Mouse (Mus musculus) megakaryocyte, adult 5-6 weeks (primary cell): ENCODE data around the gene Abhd17c. TPM values are rescaled to one million over a fixed set of nuclear protein-coding genes. Genes with fewer than 3 reads are reported as not detected.
A peak's percentile ranks its signal among the peaks of the same experiment; 100 is the strongest.
"Not testable (repeated sequence)": the region's sequence is repeated elsewhere in the genome, so short reads cannot be mapped to it uniquely, and the experiment has no call there.

Experiments used
- ATAC-seq: 2 replicates; pipeline ENCODE4 v1.8.0; 2016; ENCODE audit warnings: mild to moderate bottlenecking, inconsistent platforms; ENCODE audit not compliant: poor library complexity, severe bottlenecking
- total RNA-seq, 2 experiments: library from RNA; stranded (forward) in 1 of 2; stranded (reverse) in 1 of 2; fragments of 153-499, 151-499 nt in 1 of 2; fragments of 221-1000, 200-1000 nt in 1 of 2; gene quantifications; 2 replicates each; pipeline versions ENCODE4 v1.2.3 to v1.2.4; 2015 to 2017

The Abhd17c gene
- total RNA-seq, 2 experiments from 2014 or later, result 14.8 to 23.1 TPM

GRCm38 (mm10) chr7:84153821-84154220, 2.1 kb upstream of the Abhd17c start:
- no peak for ATAC-seq

GRCm38 (mm10) chr7:84152821-84153220, 1.1 kb upstream of the Abhd17c start:
- no peak for ATAC-seq

DNA sequence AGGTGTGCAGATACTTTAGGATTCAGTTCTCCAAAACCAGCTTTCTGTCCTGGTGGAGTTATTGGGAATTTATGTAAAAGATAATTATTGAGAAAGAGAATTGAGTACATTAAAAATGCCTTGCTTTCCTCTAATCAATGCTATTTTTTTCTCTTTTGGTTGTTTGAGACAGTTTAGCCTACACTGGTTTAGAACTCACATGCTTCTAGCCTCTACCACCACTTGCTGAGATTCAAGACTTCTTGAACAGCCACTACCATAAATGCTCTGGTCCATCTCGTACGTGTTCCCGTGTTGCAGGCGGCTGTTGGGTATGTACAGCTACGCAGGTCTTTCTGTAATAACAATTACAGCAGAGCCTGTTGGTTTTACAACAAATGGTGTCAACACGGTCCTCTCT, 681 bp upstream of the Abhd17c start:
- ATAC-seq, result no peak

GRCm38 (mm10) chr7:84151960-84152334, 254 bp upstream of the Abhd17c start:
- peak; percentile 91 for ATAC-seq

- peak; percentile 33 for ATAC-seq
Measured at GRCm38 (mm10) chr7:84150361-84151000, 1.2 kb downstream of the Abhd17c start.

DNA sequence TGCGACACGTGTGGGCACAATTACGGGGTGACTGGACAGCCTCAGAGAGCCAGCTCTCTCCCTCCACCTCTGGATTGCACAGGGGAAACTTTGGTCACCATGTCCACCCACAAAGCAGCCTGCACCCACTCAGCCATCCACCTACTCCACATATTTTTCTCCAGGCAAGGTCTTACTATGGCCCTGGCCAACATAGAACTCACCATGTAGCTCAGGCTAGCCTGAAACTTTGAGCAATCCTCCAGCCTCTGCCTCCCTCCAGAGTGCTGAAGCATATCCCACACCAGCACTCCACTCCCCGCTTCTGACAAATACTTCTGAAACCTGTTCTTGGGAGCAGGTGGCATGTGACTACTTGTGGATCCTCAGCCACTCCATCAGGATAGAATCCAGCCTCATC, 1.9 kb downstream of the Abhd17c start:
- no peak for ATAC-seq

DNA sequence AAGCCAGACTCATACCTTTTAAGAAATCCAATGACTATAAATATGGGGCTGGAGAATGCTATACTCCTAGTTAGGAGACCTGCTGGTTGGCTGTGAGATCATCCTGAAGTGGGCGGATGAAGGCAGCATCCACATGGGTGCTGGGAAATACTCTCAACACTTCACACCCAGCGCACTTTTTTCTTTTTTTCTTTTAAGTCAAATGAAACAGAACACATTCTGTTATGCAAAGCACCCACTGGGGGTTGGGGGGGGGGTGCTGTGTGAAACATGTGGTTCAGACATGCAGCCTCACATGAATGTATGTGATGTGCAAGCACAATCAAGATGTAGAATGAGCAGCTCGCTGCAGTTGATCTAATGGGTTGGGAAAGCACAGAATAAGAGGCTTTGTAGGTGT, 2.8 kb downstream of the Abhd17c start:
- no peak for ATAC-seq

DNA sequence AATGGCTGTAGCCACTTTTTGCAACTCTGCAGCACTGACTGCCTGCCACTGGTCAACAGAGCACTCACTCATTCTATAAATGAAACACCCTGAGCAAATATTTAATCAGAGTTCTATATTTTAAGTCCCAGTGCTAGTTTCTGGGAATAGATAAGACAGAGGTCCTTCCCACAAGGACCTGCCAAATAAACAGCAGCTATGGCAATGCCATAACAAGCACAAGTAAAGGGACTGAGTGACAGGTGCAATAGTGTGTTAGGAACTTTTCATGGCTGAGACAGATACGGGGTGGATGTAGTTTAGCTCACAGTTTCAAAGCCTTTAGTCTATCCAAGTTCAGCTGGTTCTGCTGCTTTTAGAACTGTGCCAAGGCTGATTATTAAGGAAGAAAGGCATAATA, 3.9 kb downstream of the Abhd17c start:
- ATAC-seq, result no peak

DNA sequence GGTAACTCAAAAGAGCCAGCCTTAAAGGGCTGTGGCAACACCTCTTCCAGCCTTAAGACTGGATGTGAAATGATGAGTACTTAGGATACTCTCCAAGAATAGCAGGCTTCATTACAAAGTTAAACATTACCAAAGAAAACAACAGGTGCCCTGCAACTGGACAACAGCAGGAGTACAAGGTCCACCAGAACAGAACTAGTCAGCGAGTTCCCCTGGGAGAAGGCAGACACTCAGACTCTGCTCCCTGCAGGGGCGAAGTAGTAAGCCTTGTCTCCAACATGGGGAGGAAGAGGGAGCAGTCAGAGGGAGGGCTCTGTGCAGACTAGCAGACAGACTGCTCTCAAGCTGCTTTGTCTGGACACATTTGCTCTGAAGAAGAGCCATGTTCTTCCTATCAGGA, 6.1 kb downstream of the Abhd17c start:
- ATAC-seq, result no peak

DNA sequence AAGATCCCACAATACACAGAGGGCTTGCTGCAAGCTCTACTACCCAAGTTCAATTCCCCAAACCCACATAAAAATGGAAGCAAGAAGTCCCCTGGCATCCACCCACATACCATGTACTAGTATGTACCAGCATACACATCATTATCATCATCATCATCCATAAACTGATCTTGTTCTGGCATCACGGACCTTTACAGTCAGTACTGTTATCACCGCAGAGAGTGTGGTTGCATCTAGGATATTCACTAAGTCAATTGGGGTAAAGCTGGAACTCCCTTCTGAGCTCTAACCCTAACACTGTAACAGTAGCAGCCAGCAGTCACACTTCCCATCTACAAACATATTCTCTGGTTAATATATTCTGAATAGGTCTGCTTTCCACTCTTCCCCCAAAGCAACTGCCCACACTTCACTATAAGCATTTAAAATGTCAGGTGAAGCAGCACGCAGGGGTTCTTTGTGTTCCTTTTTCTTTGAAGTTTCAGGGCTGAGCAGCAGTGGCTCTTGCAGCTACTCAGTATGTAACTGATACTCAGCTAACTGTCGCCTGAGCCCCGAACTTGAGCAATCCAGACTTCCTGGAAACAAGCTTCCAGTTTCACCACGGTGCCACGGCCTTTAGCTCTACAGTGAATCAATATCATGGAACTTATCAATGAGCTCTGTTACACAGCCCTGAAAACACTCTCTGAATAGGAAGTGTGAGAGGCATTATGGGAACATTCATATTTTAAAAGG, 8.8 kb downstream of the Abhd17c start:
- peak; percentile 86 for ATAC-seq

DNA sequence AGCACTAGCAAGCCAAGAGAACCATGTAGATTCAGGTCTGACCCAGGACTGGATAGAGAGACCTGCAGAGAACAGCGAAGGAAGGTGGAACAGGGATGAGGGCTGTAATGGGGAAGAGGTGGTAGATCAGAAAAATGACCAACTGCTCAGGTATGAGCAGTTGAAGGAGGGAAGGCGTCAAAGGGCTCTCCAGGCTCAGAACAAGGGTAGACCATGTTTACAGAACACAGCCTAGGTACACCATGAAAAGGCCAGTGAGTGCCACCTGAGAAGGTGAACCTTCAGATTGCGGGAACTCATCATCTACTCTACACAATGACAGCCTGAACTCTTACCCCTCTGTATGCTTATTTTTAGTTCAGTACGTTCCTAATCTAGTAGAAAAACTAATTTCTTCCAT, 9.5 kb downstream of the Abhd17c start:
- ATAC-seq, result no peak

DNA sequence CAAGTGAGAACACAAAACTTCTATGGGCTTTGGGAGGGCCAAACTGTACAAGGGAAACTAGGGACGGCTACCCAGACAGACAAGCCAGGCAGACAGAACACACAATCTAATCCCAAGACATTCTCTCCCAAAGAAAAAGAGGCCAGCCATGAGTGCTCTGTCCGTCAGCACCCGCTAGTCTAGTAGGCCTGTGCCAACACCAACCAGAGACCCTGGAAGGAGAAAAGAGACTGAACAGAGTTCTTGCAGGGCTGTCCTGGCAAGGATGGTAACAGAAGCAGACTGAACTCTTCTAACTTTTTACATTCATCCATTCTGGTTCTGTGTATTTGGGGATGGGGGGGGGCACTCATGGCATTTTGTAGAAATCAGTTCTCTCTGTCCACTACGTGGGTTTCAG, 12.1 kb downstream of the Abhd17c start:
- ATAC-seq, result no peak

DNA sequence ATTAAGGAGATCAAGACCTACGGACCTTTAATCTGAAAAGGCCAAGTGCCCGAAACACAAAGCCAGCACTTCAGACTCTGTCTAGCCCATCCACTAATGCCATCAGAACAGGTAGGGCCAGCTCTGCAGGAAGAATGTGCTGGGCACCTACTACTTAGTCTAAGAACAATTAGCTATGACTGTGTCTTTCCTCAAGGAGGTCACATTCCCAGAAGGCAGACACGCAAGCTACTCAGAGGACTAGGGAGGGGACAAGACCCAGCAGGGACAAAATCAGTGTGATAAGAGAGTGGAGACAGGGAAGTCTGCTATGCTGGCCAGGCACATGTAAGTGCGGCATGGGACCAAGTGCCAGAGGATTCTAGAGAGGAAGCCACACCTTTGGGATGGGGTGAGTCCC, 13.0 kb downstream of the Abhd17c start:
- no peak for ATAC-seq

DNA sequence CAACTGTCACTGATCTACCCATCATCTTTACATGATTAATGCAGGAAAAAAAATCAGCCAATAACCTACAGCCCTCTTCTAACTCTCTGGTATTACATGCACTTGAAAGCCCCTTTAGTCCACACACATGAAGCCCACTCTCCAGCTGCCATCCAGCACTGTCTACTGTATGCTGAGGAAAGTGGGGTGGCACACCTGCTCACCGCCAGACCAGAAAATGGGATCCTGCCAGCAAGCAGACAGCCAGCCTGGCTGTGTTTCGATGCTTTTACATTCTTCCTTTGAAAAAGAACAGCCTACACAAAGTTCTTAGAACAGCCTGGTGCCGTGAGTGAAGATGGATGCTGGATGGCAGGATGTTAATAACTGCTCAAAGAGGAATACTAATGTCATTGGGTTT, 13.9 kb downstream of the Abhd17c start:
- no peak for ATAC-seq

DNA sequence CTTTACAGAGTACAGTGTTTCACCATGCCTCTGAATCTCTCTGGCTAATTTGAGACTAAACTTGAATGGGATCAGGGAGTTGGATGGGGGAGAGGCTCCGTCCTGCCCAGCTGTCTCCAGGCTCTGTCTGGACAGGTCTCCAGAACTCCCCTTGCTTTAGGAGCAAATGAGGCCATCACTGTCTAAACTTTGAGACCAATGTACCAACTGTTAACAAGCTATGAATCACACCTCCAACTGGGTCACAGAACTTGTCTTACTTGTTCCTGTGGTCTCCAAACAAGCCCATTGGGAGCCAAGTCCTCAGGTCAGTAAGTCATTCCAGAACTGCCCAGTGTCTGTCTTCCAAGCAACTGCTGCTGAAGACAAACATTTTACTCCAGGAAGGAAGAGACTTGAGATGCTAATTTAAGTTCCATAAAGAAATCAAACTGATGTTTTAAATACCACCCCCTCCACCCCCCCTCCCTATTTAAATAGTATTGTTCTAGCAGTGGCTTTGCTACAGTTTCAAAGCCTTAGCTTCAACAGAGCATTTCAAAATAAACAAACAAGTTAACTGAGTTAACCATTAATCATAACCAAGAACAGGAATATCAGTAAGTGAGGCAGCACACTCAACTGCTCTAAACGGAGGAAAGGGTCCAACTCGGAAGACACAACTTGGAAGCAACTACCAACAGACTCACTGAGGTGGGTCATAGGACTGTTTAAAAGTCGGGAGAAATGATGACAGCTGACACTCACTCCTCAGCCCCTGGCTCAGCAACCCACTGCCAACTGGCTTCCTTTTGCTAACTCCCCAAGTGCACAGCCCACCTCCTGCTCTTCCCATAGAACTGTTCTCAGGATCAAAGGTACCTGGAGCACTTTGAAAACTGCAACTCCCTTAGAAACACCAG, 15.6 kb downstream of the Abhd17c start:
- ATAC-seq, result no peak

DNA sequence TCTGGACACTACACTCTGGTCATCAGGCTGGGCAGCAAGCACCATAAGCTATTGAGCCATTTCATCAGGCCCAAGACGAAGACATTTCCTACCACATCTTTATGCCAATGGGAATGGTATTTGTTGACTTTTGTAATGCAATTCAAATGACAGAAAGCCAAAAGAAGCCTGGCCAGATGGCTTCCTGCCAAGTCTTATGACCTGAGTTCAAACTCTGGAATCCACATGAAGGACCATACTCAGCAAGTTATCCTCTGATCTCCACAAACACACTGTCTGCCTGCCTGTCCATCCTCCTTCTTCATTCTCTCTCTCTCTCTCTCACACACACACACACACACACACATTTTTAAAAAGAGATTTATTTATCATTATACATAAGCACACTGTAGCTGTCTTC, 19.0 kb downstream of the Abhd17c start:
- no peak for ATAC-seq

DNA sequence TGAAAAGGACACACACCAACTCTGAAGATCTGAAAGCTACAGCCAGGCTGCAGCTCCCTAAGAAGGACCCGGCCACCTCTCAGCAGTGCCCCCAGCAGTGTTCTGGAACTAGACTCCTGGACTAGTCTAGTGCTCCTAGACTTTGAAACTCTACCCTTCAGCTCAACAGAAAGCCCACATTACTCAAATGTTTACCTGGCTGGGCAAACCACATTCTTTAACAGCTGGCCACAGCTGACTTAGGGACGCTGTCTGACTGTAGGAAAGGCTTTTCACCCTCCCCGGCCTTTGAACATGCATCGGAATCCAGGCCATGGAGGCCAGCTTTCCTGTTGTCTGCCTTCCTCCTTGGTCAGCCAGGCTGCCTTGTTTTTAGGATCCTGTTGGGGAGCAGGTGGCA, 20.0 kb downstream of the Abhd17c start:
- ATAC-seq, result no peak

GRCm38 (mm10) chr7:84128661-84129060, 23.0 kb downstream of the Abhd17c start:
- no peak for ATAC-seq

- no peak for ATAC-seq
Measured at GRCm38 (mm10) chr7:84125730-84126129, 26.0 kb downstream of the Abhd17c start.

GRCm38 (mm10) chr7:84123651-84124050, 28.0 kb downstream of the Abhd17c start:
- ATAC-seq, result not testable (repeated sequence)

DNA sequence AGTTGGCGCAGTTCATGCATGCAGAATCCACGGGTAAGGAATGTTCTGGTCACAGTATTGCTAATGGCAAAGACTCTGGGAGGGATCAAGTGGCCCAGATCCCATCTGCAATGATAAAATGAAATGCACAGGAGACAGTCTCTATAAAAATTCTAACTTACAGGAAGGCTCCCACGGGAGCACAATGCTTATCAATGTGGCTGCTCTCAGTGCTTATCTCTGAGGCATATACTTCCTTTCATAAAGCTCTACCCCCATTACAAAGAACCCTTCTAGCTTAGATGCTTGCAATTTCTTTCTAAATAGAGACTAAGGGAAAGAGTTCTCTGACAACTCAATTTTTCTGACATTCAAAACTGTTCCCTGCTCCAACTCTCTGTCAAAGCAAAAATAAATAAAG, 29.9 kb downstream of the Abhd17c start:
- ATAC-seq, result no peak
